Mouse (Mus musculus): ENCODE results near the gene Cdk17. TPM values are rescaled to one million over a fixed set of nuclear protein-coding genes. Genes with fewer than 3 reads are reported as not detected.
A peak's percentile ranks its signal among the peaks of the same experiment; 100 is the strongest.
"Not testable (repeated sequence)": the region's sequence is repeated elsewhere in the genome, so short reads cannot be mapped to it uniquely, and the experiment has no call there.

Gene Cdk17
- total RNA-seq, 2 experiments from 2014 or later: 176 to 210 TPM

DNA sequence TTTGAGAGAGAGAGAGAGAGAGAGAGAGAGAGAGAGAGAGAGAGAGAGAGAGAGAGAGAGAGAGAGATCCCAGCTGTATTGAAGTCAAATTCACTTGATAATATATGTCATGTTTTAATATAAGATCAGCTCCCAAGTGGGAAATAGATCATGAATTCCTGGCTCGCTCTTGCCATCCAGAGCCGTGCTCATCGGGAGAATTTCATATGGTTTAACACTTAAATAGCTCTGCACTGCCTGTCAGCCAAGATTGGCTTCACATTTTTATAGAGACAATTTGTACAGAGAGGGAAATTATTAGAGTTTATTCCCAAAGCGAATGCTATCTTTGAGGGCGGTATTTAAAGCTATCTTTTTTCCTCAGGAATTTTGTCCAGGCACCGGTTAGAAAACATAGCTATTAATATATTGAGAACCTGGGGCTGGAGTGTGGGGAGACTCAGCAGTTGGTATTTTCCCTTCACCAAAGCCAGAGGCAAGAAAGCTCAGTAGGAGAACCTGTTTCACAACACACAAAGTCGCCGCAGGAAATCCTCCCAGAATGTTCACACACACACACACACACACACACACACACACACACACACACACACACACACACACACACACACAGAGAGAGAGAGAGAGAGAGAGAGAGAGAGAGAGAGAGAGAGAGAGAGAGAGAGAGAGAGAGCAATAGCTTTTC is 17.9 kb upstream of the Cdk17 start:
- no peak for DNase-seq (ENCODE audit: extremely low spot score in 1 of 2, low spot score in 1 of 2)

DNA sequence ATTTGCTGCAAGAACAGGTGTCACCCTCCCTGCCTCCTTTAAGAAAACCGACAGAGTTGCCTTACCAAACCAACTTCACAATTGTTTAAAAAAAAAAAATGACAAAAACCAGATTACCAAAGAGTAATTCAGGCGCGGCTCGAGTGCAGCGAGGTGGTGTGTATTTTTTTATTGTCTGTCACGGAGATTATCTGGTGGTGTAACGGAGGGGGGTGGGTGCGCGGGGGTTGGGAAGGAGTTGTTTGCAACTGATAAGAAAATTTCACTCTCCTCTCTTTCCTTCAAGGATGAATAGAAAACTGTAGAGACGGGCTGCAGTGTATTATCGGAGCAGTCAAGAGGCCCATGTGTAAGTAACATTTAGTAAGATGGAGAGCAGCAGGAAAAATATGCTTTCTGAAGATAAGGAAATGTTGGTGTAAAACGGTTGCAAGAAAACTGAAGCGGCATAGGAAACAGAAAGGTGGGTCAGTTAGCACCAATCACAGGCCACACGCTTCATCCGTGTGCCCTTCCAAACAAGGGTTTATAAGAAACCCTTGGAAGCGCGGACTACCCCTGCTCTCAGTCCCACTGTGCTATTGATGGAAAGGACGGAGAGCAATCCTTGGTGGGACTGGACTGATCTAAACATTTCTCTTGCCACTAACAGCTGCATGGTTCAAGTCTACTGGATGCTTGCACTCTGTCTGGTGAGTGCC is 17.2 kb upstream of the Cdk17 start:
- DNase-seq (ENCODE audit: extremely low spot score in 1 of 2, low spot score in 1 of 2): no peak

DNA sequence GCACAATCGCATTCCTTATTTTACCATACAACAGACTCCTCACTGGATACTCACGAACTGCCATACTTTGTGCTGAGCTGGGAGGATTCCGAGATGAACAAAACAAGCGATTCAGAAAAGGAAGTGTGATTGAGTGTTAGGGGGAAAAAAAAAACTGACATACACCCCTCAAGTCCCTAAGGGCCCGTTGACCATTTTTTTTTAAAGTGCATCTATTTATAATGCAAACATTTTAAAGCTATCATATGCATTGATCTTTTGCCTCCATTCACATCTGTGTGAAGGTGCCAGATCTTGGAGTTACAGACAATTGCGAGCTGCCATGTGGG is 16.7 kb upstream of the Cdk17 start:
- DNase-seq (ENCODE audit: extremely low spot score in 1 of 2, low spot score in 1 of 2): no peak

DNA sequence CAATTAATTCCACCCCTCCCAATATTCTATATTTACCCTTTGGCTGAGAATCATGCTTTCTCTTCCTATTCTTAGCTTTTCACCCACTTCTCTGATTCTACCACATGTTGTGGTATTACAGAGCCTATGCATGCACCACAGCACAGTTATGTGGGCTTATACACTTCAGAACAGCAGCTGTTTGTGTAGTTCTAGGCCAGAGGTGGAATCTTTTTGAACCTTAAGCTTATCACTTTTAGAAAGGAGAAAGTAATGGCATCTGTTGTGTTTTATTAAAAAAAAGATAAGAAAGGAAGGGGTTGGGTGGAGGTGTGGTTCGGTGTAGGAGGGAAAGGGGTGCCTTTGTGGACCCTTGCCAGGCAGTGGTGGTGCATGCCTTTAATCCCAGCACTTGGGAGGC is 16.1 kb upstream of the Cdk17 start:
- no peak for DNase-seq (ENCODE audit: extremely low spot score in 1 of 2, low spot score in 1 of 2)

DNA sequence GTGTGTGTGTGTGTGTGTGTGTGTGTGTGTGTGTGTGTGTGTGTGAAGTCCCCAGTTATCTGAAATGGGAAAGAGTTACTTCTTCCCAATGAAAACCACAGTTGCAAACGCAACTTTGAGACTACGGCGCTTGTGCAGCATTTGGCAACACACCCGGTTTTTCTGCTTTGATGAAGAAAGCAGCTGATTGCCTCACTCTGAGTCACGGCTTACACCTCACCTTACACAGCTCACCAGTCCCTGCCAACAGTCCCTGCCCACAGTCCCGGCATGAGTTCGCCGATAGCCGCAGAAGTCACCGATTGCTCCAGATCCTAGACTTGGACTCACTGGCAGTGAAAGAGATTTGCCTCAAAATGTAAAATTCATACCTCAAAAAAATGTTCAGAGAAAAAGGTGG is 15.6 kb upstream of the Cdk17 start:
- DNase-seq (ENCODE audit: extremely low spot score in 1 of 2, low spot score in 1 of 2): no peak

DNA sequence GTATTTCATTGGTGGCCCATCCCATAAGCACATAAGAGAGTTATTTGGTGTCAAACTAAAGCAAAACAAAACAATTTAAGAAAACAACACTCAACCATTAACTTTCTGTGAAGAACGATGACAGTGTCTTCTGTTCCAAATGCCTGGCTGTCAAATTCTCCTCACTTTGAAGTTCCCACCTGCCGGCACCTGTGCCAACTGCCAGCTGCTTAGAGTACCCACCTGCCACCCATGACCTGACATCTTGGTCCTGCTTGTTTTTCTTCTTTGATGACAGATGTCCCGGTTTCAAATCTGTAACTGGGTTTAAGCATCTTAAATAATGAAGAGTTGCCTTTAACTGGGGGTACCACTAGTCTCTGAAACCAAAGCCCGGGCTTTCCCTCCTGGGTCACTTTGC is 14.1 kb upstream of the Cdk17 start:
- DNase-seq (ENCODE audit: extremely low spot score in 1 of 2, low spot score in 1 of 2): no peak

DNA sequence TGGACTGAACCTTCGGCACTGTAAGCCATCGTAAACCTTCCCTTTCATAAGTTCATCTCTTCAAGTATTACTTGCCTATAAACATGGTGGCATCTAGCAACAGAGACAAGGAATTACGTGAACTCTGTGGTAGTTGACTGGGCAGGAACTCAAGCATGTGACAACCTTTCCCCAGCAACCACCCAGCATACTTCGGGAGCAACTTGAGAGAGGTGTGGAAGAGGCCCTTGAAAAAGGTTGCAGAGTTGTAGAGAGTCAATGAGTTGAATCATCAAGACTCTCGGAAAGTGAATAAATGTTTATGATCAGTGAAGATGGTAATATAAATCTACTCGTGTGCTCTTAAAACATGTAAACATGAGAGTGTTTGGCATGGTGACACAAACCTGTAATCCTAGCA is 13.0 kb upstream of the Cdk17 start:
- DNase-seq (ENCODE audit: extremely low spot score in 1 of 2, low spot score in 1 of 2): no peak

DNA sequence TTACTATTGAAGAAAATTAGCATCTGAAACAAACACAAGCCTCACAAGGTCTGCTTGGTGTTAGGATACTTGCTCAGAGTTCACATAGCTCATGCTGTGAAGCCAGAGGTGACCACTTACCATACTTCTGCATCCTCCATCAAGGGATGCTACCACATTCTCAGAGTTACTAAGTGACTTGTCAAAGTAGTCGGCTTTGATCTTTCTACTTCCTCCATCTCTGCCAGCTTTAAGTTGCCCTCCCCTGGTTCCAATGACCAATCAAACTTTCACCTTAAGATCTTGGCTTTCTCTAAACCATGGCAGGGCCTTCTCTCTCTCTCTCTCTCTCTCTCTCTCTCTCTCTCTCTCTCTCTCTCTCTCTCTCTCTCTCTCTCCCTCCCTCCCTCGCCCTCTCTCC is 11.1 kb upstream of the Cdk17 start:
- no peak for DNase-seq (ENCODE audit: extremely low spot score in 1 of 2, low spot score in 1 of 2)

DNA sequence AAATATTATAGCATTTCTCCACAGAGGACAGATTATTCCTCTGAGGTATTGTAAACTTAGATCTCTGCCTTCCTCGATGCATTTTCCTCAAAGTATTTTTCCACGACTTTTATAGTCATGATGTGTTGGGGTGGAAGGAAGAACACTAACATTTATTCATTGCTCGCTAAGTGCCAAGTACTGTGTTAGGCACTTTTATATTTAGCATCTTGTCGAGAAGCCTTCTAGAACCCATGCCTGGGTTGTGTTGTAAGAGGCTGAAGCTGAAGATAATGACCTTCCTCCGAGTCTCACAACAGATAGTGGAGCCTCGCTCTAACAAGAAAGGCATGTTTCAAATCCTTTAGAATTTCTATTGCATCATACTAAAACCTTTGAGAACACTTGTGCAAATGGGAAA is 8.9 kb upstream of the Cdk17 start:
- DNase-seq (ENCODE audit: extremely low spot score in 1 of 2, low spot score in 1 of 2): no peak

DNA sequence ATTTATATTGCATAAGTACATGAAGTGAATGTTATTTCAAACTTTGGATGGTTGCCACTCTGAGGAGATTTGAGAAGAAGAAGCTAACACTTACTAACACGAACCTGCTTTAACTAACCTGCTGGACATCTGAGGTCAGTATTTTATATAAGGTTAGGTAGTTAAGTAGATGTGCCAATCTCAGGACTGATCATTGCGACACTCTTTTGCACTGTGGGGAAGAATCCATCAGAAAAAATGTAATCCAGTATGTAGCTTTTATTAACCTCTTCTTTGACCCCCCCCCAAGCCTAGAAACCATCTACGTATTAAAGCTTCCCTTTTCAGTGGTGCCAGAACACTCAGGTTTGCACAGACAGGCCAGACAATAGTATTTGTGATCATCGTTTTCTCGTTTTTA is 8.0 kb upstream of the Cdk17 start:
- DNase-seq (ENCODE audit: extremely low spot score in 1 of 2, low spot score in 1 of 2): no peak

DNA sequence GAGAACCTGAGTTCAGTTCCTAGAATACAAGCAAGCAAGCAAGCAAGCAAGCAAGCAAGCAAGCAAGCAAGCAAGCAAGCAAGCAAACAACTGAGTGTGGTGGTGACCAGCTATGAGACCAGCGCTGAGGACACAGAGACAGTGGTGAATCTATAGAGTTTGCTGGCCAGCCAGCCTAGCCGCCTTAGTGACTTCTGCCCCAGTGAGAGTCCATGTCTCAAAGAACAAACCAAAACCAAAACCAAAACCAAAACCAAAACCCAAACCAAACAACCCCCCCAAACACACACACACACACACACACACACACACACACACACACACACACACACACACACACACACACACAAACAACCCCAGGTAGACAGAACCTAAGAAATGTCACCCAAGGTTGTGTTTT is 7.3 kb upstream of the Cdk17 start:
- not testable (repeated sequence) for DNase-seq (ENCODE audit: extremely low spot score in 1 of 2, low spot score in 1 of 2)

DNA sequence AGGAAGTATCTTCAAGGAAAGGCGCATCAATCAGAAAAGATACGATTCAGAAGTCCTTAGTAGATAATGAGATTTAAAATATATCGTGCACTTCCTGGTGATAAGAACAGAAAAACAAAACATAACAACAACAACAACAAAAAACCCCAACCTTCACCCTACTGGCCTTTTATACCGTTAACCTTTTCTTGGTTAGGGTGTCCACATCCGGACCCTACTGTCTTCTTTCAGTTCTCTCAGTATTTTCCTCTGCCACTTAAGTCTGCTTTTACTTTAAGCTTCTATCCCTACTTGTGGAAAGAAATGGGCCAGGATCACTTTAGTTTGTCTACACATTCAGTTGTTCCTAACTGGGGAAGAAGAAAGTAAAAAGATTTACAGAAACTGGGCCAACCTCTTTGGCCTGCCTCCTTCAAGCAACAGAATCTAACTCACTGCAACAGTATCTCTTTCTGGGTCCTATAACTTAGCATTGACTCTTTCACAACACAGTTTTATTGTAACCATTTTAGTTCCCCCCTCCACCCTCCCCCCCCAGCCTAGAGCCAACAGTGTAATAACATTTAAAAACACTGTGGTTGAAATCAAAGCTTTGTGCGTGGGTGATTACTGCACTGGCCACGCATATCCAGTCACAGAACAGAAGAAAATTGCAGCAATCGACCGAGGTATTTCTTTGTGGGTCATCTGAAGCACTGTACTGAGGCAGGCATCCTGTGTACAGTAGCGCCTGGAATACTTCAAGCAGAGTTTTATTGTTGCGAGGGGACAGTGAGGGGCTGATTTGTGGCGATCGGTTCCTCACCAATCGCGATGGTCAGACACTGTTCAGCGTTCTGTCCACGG is 801 bp upstream of the Cdk17 start:
- no peak for DNase-seq (ENCODE audit: extremely low spot score in 1 of 2, low spot score in 1 of 2)

DNA sequence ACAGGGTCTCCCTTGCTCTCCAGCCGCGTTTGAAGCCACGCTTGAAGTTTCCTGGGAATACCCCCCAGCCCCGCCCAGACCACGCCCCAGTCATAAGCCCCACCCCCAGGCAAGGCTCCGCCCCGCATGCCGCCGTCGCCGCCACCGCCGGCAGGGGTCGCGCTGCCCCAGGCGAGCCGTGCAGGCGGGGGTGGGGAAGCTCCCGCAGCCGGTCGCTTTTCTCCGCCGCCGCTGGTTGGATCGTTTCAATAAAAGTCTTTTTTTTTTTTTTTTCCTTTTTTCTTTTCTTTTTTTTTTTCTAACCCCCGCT is 223 bp upstream of the Cdk17 start:
- peak; percentile 83 to 89 for DNase-seq (ENCODE audit: extremely low spot score in 1 of 2, low spot score in 1 of 2)

DNA sequence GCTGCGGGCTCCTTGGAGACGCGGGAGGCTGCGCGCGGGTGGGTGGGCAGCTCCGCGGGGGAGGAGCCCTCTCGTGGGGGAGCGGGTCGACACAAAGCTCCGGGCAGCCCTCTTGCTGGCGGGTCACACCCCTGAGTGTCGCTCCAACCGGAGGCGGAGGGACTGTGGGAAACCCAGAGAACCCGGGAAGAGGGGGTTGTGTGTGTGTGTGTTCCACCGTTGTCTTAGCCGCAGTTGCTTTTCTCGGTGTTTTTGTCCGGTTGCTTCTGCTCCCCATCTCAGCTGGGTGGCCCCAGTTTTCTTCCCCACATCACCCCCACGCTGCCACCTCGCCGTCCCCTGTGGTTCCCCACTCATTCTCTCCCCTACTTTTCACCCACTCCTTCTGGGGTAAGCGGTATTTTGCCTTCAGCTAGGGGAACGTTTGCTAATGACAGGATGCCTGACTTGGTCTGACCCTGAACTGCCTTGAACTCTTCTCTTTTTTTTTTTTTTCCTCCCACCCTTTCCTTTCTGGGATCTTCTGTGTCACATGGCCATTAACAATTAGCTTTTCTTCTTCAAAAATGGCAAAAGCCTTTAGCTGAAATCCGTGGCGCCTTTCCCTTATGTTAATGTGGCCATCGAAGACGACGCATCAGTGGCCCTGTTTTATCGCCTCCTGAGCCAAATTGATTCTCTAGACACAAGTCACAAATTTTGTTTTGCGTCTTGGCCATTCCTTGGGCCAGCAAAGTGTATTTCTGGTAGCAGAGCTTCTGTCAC is 1.0 kb downstream of the Cdk17 start:
- DNase-seq (ENCODE audit: extremely low spot score in 1 of 2, low spot score in 1 of 2): peak in 1 of 2 experiments; percentile 47

DNA sequence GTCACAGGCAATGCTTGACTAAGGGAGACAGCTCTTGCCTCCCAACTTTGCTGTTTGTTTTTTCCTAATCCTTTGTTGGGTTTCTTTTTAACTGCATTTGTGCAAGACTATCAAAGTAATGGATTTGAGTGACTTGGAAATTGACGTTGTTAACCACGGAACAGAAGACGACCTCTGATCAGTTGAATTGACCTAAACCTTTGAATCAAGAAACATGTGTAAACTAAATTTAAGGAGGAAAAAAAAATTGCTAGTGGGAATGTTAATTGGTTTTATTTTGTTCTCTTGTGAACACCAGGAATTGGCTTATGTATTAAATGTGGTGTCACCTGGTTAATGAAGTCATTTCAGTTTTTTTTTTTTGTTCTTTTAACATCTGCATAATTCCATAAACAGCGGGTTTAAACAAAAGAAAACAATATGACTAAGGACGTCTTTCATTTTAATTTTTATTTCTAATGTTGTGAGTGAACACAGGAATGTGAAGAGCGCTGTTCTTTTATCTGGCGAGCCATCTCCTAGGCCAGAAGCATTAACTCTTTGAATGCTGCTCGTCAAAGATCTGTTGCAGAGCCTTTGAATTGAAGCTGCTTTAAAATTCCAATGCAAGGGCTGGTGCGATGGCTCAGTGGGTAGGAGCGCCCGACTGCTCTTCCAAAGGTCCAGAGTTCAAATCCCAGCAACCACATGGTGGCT is 1.7 kb downstream of the Cdk17 start:
- no peak for DNase-seq (ENCODE audit: extremely low spot score in 1 of 2, low spot score in 1 of 2)

DNA sequence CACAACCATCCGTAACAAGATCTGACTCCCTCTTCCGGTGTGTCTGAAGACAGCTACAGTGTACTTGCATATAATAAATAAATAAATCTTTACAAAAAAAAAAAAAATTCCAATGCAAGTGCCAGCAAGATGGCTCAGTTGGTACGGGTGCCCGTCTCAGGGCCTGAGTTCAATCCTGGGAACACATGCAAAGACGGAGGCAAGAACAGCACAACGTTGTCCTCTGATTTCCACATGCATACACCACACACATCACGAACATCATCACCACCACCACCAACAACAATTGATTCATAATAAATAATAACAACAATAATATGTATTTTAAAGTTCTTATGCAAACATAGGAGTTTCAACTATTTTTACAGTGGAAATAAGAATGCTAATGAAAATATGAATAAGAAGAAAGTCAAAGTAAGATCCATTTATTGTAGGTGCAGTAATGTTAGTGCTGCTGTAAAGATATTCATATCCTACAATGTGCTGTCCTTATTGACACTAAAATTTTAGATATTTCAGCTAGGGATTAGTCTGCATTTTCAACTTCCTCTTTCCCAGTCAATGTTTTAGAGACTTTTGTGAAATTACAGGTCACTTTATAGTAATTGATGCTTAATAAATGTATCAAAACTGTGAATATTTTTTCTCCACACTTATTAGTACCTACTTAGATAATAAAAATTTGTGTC is 2.4 kb downstream of the Cdk17 start:
- DNase-seq (ENCODE audit: extremely low spot score in 1 of 2, low spot score in 1 of 2): no peak

DNA sequence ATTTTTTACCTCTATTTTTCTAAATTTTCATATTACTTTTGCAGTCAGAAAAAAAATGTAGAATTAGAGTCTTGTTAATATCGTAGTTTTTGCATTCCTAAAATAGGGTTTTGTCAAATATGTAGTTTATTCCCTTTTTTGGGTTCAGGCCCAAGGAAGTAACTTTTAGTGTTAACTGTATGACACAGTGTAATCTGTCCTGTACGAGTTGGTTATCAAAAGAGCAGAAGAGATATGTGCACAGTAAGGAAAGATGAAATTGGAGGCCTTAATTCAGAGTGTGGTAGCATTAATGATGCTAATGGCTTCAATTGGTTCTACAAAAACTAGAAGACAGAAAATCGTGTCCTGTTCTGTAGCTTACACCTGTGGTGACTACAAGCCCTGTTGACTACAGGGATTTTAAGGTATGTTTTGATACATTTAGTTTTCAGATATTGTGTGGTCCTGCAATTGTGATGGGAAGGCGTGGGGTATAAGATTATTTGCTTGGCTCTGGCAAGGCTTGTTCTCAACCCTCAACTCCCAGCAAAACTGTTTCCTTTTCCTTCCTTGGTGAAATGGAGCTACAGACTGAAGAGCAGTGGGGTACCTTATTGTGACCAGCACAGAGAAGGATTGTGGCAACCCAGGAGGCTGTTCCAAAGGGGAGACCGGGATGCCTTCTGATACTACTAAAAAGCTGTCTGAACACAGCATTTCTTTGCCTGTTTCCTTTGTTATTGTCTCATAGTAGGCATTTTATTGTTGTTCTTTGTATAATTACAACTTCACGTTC is 3.2 kb downstream of the Cdk17 start:
- no peak for DNase-seq (ENCODE audit: extremely low spot score in 1 of 2, low spot score in 1 of 2)

DNA sequence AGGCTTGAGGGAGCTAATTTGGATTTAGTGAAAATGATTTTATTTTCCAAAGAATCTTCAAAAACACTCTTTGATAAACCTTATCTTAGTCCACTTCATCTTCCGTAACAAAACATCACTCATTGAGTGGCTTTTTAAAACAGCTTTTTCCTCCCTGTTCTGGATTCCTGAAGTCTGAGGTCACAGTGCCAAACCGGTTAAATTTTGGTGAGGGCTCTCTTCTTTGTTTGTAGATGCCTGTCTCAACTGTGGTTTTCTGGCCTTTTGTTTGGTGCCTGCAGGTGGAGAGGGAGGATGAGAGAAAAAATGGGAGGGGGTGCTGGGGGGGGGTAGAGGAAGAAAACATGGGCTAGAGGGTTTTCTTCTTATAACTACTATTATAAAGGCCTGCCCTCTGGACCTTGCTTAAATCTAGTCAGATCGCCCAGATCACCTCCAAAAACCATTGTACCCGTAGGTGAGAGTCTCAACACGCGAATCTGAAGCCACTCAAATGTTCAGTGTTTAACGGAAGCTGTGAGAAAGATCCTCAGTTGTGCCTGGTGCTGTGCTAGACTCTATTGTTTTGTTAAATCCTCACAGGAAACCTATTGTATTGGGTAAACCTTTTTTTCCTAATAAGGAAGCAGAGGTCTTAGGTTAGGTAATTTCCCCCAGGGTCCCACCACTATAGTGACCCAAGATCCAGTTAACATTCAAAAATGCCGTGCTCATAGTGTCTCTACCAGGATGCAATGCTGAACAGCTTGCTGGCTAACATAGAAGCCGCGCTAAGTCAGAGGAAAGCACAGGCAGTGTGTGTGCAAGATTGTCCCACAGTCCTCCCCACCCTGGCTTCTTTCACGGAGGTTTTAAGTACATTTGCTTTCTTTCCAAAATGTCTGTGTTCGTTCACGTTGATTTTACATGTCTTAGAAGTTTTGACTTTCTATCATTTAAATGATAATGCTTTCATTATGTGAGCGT is 5.0 kb downstream of the Cdk17 start:
- DNase-seq (ENCODE audit: extremely low spot score in 1 of 2, low spot score in 1 of 2): no peak
